Mouse (Mus musculus) natural killer cell, adult 2 months (primary cell): ENCODE data around the gene Id1.

ENCODE experiments used
- DNase-seq, 2 experiments: peaks; one replicate each; pipeline ENCODE4 v3.0.0; 2022; ENCODE audit warnings: low spot score in 2 of 2

The Id1 gene

DNA sequence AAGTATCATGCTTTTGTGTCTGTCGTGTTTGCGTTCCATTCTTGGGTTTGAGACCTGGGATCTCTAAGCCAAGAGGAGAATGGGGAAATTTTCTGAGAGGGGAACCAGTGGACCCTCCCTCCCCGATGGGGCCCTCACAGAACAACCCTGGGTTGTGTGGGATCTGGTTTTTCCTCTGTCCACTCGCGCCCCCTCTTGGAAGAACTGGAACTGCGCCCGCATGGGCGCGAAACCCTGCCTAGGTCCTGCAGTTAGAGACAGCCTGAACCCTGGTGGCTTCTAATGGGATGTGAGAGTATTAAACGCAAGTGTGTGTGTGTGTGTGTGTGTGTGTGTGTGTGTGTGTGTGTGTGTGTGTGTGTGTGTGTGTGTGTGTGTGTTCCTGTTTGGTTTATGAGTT is 6.4 kb downstream of the Id1 start:
- peak in 1 of 2 experiments; percentile 40 for DNase-seq

DNA sequence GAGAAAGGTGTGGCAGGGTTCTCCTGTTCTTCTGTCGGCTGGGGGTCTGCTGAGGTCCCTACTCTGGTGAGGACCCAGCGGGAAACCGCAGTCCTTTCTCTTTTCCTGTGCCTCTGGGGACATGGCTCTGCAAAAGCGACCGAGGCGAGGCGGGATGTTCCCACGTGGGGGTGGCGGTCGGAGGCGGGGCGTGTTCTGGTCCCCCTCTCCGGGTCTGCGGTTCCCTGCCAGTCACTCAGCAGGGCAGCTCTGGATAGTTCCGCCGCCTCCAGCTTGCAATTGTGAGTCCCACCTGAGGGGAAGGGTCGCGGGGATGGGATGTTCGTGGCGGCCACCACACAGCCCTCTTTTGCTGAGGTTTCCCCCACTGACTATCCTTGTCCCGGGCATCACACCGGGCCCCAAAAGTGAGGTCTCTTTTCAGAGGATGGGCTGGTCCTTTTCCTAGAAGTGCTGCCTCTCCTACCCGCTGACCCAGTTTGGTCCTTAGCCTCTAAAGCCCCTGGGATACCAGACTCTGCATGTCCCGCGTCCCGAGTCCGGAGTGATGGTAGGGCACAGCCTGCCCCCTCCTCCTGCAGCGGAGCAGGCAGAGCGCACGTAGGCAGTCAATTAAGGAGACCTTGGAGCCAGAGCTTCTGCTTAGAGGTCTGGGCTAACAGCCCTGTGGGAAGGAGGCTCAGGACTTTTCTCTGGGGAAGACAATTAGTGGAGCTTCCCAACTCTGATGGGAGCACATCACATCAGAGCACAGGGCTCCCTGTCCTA is 18.1 kb downstream of the Id1 start, which contains the start of gene Cox4i2:
Gene Cox4i2 (plus strand): TSS at position 230 of the 768 bp plus-strand sequence.
- DNase-seq = no peak

DNA sequence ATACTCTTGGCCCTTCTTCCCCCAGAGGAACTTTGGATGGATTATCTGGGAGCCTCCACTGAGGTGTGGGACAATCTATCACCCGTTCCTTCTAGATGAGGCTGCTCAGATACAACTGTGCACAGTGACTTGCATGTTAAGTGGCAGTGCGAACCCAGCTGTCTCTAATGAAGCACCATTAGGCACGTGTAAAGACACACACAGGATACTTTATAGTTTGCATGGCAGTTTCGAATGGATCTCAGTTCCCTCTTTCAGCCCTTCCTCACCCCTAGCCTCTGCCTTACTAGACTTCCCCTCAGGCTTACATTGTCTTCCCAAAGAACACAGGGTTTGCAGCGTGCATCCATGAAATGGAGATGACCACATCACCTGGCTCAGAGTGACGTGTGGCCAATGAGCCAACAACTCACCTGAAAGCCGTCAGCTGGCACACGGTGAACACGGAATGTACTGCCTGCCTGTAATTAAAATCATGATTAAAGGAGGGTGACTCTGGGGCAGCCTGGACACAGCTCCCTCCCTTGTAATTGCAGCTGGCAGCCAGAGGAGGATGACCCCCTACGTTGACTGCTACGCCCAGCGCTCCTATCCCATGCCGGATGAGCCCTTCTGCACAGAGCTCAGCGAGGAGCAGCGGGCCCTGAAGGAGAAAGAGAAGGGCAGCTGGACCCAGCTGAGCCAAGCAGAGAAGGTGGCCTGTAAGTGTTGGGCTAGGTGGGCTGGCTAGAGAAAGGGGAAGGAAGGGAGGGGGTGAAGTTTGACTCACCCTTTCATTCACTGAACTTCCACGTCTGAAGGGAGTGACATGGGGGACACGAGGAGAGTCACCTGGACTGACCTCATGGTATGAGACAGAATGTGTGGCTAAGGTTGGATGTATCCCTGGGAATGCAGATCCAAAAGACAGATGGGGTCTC is 20.7 kb downstream of the Id1 start:
- no peak for DNase-seq

DNA sequence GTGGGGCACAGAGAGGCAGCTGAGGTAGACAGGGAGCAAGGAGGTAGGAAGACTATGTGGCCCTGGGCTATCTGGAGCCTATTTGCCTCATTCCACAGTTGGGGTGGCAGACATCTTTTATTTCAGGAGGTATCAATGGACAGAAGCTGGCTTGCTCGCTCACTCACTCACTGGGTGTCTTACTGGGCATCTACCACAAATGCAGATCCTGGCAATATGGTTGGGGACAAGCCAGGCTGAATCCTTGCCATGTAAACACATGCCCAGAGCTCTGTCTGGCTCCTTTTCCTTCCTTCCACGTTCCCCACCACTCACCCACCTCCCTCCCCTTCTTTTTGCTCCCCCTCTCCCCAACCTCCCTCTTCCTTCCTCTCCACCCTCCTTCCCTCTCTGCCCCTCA is 21.4 kb downstream of the Id1 start:
- DNase-seq = no peak

DNA sequence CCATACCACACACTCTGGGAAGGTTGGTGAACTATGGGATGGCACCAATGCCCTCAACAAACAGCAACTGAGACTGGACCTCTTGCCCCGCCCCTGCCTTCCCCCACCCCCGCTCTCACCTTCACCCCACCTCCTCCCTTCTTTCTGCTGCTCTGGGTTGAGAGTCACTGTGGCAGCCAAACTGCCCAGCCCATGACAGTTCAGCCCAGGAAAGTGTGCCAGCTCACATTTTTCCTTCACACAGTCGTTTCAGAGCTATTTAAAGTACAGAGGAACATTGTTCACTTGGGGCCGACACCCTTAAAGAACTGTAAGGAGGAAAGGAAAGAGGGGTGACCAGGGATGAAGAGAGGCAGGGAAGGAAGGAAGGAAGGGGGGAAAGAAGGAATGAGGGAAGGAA is 22.3 kb downstream of the Id1 start:
- DNase-seq = no peak

DNA sequence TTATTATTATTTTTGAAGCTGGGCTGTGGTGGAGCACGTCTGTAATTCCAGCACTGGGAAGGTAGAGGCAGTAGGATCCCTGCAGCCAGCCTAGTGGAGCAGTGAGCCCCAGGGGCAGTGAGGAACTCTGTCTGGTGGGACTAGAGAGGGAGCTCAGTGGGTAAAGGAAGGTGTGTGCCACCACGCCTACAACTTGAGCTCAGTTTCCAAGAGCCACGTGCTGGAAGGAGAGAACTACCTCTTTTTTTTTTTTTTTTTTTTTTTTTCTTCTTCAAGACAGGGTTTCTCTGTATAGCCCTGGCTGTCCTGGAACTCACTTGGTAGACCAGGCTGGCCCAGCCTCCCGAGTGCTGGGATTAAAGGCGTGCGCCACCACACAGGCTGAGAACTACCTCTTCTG is 27.3 kb downstream of the Id1 start:
- DNase-seq = no peak

DNA sequence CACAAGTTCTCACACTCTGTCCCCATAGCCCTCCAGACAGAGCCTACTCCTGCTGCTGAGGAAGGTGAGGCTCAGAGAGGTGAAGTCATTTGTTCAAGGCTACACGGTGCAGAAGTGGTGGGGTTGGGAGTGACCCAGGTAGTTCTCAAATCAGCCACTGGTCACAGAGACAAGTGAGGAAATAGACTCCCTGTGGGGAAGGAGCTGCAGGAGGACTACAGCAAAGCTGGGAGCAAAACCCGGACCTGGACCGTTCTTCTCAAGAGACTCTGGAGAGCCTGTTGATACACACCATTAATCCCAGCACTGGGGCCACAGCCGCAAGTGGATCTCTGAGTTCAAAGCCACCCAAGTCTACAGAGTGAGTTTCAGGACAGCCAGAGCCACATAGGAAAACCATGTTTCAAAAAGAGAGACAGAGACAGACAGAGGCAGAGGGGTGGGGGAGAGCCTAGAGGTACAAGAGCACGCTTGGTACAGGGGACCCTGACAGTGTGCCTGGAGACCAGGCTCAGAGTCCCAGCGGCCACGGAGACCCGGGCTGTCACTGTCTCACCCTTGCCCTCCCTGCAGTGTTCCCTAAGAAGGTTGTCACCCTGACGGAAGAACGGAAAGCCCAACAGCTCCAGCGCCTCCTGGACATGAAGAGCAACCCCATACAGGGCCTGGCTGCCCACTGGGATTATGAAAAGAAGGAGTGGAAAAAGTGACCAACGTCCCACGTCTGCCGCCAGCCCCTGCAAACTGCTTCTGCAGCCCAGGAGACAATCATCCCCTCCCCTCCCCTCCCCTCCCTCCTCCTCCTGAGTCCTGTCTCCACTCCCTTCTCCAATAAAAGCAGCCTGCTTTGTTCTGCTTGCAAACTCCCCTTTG is 28.4 kb downstream of the Id1 start:
- no peak for DNase-seq

DNA sequence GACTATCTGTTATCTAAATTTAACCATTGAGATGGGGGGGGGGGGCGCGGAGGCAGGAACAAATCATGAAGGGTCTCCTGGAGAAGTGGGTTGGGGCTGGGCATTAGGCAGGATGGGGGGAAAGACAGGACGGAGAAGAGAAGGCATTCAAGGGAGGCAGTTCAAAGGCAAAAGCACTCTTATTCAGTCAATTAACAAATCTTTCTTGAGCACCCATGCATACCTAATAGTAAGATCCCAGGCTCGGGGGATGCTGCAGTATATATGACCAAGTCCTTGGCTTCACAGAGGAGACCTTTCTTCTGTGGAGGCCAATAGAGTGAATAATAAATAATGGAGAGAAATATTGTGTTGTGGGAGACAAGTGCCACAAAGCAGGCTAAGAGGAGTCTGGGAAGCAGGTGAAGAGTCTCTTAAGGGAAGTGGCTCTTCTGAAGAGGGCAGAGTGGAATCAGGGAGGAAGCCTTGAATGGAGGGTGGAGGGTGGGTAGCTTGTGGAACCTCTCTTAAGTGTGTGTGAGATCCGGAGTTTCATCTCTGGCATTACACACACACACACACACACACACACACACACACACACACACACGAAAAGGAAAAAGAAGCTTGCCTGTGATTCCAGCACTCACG is 29.1 kb downstream of the Id1 start:
- no peak for DNase-seq

DNA sequence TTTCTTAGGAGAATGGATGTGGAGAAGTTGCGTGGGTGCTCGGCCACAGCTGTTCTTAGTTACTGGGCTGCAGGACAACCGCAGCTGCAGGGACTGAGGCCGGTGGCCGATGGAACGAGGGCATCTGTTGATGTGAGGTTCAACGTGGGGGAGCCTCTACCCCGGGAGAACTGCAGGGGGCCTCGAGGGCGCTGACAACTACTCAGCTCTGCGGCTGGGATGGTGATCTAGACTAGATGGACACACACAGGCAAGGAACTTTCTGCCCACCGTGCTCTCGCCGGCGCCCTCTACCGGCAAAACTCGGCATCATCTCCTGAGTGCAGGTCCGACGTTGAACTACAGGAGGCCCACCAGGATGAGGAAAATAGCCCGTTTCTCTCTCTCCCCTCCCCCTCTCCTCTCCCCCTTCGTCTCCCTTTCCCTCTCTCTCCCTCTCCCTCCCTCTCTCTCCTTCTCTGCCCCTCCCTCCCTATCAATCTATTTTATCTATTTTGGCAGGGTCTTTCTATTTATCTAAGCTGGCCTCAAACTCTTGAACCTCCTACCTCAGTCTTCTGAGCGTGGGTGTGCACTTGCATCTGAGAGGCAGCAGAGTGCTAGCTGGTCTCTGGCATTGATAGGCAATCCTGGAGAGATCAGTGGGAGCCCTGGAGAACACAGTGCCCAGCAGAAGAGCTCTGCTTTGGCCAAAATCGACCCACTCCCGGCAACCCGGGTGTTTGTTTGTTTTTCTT is 30.5 kb downstream of the Id1 start:
- DNase-seq = peak; percentile 82 to 85

DNA sequence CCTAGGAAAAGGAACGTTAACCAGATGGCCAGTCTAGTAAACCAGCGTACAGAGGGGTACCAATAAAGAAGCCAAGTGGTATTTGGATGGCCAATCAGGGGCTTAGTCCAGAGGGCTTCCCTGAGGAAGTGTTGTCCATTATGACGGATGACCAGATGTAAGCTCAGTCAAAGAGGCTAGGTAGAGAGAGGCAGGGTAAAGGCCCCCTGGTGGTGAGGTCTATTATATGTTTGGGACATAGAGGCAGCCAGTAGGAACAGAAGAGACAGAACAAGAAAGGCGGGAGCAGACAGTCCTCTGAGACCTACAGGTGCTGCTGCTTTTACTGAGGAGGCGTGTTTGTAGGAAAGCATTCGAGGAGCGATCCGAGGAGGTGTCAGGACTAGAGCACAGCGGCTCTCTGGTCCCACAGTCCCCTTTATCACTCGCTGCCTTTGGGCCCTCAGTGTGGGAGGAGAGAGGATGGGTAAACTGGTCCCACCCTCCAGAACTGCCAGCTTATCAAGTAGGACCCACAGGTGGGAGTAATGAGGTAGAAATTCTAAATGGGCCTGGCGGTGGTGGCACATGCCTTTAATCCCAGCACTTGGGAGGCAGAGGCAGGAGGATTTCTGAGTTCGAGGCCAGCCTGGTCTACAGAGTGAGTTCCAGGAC is 31.7 kb downstream of the Id1 start:
- DNase-seq = peak; percentile 18 to 51

DNA sequence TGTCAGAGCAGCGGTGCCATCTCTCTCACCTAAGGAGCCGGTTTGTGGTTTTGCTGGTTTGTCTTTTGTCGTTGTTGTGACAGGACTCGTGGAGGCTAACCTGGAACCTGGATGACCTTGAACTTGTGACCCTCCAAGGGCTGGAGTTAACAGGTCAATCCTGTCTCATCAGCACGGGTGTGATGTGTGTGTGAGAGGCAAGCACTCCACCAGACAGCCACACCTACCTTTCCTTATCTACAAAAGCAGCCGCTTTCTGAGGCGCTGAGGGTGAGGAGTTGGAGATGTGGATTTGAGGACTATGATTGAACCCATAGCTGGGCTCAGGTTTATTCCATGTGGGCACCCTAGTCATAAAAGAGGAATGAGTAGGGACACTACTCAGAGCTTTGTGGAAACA is 33.6 kb downstream of the Id1 start:
- no peak for DNase-seq

DNA sequence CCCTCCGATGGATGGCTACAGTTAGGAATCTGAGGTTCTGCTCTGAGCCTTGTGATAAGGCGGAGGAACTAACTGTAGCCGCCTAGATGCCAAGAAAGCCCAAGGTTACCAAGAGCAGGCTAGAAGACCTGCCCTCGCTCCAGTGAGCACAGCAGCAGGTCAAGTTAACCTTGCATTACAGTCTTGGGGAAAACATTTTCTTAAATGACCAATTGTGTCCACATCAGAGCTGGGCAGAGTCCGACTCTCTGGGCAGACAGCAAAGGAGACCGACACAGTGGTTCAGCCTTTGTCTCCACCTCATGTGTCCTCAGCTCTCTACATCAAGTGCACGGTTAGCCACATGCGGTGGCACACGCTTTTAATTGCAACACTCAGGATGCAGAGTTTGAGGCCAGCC is 35.5 kb downstream of the Id1 start:
- DNase-seq = no peak

DNA sequence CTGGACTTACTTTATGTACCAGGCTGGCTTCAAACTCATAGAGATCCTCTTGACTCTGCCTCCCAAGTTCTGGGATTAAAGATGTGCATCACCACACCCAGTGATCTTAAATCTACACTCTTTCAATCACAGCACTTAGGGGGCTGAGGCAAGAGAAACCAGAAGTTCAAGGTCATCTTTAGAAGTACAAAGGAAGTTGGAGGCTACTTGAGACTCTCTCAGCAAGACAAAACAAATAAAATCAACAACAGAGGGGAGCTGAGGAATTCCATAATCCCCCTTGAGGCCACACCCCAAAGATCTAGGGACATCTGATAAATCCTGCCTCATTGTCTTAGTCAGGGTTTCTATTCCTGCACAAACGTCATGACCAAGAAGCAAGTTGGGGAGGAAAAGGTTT is 36.2 kb downstream of the Id1 start:
- no peak for DNase-seq

DNA sequence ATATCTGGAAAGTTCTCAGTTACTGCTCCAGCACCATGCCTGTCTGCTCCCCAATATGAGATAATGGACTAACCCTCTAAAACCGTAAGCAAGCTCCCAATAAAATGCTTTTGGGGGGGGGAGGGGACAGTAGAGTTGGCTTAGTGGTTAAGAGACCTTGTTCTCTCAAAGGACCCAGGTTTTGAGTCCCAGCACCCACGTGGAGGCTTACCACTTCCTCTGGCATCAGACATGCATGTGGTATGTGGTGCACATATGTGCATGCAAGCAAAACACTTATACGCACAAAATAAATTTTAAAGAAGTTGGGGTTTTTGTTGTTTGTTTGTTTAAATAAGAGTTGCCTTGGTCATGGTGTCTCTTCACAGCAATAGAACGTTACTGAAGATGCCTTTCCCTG is 39.3 kb downstream of the Id1 start:
- DNase-seq = peak; percentile 34 to 55

DNA sequence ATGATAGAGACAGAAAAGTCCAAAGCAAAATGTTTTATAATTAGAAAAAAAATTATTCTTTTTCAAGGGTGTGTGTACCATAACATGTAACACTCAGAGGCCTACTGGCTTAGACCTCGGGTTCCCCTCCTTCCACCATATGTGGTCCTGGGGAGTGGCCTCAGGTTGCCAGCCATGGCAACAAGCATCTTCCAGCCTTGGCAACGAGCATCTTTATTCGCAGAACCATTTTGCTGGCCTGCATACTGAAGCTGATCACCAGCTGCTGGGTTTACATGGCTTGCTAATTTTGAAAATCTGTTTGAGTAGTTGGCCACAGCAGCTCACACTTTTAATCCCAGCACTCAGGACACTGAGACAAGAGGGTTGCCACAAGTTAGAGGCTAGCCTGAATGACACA is 40.0 kb downstream of the Id1 start:
- DNase-seq = no peak

DNA sequence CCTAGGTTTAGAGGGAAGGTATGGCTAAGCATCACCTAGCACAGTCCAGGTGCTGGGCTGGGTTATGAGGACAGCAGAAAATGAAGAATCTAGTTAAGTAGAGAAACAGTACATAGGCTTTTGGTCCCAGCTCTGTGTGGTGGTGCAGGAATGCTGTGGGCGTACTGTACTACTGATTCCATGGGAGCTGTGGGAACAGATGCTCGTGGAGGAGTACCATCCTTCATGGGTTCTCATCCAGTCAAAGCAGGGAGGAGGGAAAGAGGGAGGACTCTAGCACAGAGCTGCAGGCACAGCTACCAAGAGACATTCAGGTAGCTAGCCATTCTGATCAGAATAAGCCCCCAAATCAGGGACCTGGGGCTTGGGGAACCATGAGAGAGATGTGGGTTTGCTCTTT is 40.4 kb downstream of the Id1 start:
- no peak for DNase-seq

DNA sequence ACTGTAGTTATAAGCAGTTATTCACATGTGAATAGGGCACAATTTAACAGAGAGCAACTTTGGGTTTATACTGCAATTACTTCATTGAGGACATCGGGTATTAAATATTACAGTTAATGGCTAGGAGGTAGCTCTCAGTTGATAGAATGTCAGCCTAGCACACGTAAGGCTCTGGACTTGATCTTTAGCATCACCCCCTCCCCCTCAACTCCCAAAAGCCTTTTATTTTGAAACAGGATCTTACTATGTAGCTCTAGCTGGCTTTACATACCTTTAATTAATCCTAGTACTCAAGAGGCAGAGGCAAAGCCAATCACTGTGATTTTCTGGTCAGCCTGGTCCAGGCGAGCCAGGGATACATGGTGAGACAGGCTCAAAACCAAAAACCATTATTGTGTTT is 41.0 kb downstream of the Id1 start:
- no peak for DNase-seq

DNA sequence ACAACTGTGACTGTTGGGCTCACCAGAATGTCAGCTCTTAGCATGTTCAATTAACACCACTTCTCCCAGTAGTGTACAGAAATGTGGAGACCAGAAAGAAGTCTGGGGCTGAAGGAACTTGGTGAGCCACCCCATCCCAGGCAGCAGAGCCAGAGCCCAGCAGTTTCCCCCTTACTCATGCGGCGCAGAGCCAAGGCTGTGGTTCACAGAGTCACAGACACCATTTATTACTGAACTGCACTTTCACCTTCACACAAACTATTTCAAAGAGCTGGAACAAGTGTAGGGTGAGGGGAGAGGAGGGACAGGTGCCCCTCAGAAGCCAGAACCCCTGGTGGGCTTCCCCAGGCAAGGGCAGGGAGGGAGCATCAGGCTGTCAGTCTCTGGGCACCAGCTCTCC is 44.4 kb downstream of the Id1 start:
- no peak for DNase-seq

DNA sequence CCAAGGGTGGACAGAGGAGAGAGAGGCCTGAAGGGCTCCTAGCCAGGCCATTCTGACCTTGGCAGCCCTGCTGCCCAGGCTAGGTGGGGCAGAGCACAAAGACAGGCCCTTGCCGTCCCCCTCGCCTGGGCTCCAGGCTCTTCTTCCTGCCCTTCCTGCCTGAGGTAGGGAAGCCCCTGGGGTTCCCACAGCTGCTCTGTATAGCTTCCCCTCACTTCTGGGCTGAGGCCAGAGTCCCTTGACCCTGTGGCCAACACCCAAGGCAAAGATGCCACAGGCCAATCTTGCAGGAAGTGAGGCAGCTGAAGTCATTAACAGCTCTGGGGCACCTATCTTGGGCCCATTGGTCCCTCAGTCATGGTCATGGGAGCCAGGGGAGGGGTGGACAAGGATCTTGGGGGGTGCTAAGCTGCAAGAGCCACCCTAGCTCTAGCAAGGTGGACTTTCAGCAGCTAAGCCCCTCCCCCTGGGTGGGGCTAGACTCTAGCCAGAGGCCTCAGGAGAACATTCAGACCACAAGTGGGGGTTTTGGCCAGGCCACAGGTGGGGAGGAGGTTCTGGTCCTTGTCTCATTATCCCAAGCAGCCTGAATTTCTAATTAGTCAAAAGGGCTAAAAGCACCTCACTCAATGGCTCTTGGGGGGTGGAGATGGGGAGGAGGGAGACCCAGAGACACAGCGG is 45.1 kb downstream of the Id1 start:
- peak; percentile 33 to 66 for DNase-seq

DNA sequence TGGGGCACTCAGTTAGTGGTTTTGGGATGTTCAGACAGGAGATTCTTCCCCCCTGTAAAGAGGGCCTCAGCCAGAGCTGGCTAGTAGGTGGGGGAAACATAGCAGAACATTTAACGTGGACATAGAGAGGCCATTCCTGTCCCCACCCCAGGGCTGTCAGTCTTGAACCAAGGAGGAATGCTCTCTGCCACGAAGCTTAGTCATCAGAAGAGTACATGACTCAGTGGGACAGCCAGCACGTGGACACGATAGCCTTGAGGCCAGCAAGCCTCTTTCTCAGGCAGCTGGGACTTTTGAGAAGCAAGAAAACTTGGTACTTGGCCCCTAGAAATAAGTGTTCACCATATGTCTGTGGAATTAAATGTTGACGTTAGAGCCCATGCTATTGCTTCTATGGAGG is 46.6 kb downstream of the Id1 start:
- DNase-seq = no peak
